Mouse (Mus musculus) hindbrain, embryonic 16.5 days (tissue): ENCODE results near the gene Slc22a18. TPM values are rescaled to one million over a fixed set of nuclear protein-coding genes. Genes with fewer than 3 reads are reported as not detected.

Source experiments
- ATAC-seq: fragments of 200-750 bp; cut with Nextera tagmentation; 2 replicates; pipeline ENCODE4 v1.8.0; 2017; ENCODE audit warnings: moderate TSS enrichment, moderate library complexity
- H3K27ac ChIP-seq: fragments of 300-500 bp; sonication (generic); 2 replicates; pipeline ENCODE4 v1.5.1; 2014; ENCODE audit warnings: low read depth, mild to moderate bottlenecking, control low read depth, low read length, moderate library complexity
- H3K27me3 ChIP-seq: fragments of 300-500 bp; sonication (generic); replicated peaks from 2 replicates; pipeline ENCODE4 v1.6.1; 2014; ENCODE audit warnings: low read length; ENCODE audit not compliant: control insufficient read depth, insufficient read depth
- H3K36me3 ChIP-seq: fragments of 300-500 bp; sonication (generic); 2 replicates; pipeline ENCODE4 v1.6.1; 2014; ENCODE audit warnings: mild to moderate bottlenecking, low read length, moderate library complexity, mixed read lengths; ENCODE audit not compliant: control insufficient read depth, insufficient read depth
- H3K4me1 ChIP-seq: fragments of 300-500 bp; sonication (generic); 2 replicates; pipeline ENCODE4 v1.6.1; 2014; ENCODE audit warnings: low read depth, low read length; ENCODE audit not compliant: control insufficient read depth, insufficient read depth
- H3K4me2 ChIP-seq: fragments of 300-500 bp; sonication (generic); 2 replicates; pipeline ENCODE4 v1.6.1; 2014; ENCODE audit warnings: mild to moderate bottlenecking, low read length, control low read depth, moderate library complexity
- H3K4me3 ChIP-seq: fragments of 300-500 bp; sonication (generic); 2 replicates; pipeline ENCODE4 v1.5.1; 2014; ENCODE audit warnings: mild to moderate bottlenecking, low read length, control low read depth, moderate library complexity
- H3K9ac ChIP-seq: fragments of 300-500 bp; sonication (generic); 2 replicates; pipeline ENCODE4 v1.6.1; 2014; ENCODE audit warnings: low read depth, mild to moderate bottlenecking, control low read depth, low read length, moderate library complexity
- H3K9me3 ChIP-seq: fragments of 300-500 bp; sonication (generic); 2 replicates; pipeline ENCODE4 v1.6.1; 2014; ENCODE audit warnings: mild to moderate bottlenecking, low read length, moderate library complexity; ENCODE audit not compliant: control insufficient read depth
- WGBS: fragments of 180-500 bp; shearing (Covaris S2); extraction: QIAGEN DNeasy Blood & Tissue Kit; methylation state at CpG from one replicate; pipeline ENCODE4 v1.1.7; 2014; 5-methylcytosine and 5-hydroxymethylcytosine counted together
- polyA plus RNA-seq: library from polyadenylated mRNA; unstranded; fragments of >200 nt; fragmentation: Nextera tagmentation; extraction: Ambion mirVana; gene quantifications from 2 replicates; pipeline ENCODE4 v1.2.1, GENCODE M21; 2015

Gene Slc22a18
- polyA plus RNA-seq, 1 experiment from 2014 or later = 0.79 TPM

DNA sequence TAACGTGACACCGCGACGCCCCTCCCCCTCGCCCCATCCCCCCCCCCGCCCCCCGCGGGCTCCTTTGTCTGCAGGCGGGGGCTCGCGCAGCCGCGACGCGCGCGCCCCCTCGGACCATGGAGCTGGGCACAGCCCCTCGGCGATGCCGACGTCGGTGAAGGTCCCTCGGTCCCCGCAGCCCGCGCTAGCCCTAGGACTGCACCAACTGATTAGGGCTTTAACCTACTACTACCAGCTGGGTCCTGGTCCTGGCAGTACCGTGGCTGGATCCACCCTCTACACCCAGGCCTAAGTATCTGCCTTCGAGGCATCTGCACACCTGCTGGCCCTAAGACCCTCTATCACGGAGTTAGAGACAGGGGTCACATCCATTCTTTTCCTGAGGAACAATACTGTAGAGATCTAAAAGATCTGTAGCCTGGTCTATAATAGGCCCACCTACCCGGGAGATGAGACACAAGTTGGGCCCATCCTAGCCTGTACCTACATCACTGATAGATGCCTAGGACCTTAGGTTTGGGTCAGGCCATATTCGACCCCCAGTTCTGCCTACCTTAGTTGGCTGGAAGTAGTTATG lies 12.2 kb upstream of the Slc22a18 start:
- Histone ChIP-seq H3K4me3 (peak overlapping the region; percentile 51), H3K9me3 (peaks cover 20% of the 10 kb centered on the region), H3K36me3 (no peaks in the 10 kb centered on the region), H3K27ac (no peak overlapping the region), H3K4me2 (peak overlapping the region; percentile 57), H3K4me1 (no peaks in the 10 kb centered on the region; the same call in 1 of the 2 replicates), H3K27me3 (no peaks in the 10 kb centered on the region), H3K9ac (peak overlapping the region; percentile 12; the same call in 1 of the 2 replicates)
- 43% methylated on average over 22 of the region's 32 CpGs for WGBS
- peak; percentile 46 for ATAC-seq

DNA sequence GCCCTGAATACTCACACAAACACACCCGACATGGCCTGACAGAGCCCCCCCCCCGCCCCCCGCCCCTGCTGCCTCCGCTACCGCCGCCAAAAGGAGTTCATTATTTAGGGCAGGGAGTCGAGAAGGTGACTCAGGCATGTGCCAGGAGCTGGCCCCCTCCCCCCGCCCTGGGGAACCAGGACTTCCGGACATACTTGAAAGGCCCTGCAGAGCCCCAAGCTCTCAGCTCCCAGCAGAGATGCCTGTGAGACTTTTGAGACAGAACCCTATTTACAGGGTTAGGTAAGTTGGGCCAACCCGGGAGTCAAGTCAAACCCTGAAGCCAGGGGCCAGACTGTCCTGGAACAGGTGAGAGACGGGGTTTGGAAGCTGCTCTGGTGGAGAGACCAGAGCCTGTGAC lies 11.6 kb upstream of the Slc22a18 start:
- ATAC-seq = no peak
- Histone ChIP-seq H3K27ac (no peak overlapping the region), H3K9me3 (peaks cover 20% of the 10 kb centered on the region), H3K4me1 (no peaks in the 10 kb centered on the region; the same call in 1 of the 2 replicates), H3K4me3 (no peak overlapping the region), H3K9ac (no peak overlapping the region), H3K27me3 (no peaks in the 10 kb centered on the region), H3K4me2 (no peak overlapping the region), H3K36me3 (no peaks in the 10 kb centered on the region)
- 53% methylated on average over 10 of the region's 11 CpGs for WGBS

DNA sequence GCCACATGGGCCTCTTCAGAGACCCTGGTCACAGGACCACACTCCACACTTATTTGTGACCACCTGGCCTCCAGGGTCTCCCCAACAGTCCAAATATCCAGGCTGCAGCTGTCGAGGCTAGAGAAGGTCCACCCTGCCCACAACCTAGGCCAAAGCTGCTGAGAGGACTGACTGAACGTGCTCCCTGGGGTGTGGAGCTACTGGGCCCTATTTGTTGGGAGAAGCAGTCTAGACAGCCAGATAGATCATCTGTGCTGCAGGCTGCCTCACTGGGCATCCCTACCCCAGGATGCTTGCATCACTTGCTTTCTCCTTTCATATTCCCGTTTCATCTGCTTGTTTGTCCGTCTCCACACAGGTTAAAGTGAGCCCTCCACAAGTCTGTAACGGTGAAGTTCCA lies 11.0 kb upstream of the Slc22a18 start:
- Histone ChIP-seq H3K4me2 (no peak overlapping the region), H3K4me1 (no peaks in the 10 kb centered on the region; the same call in 1 of the 2 replicates), H3K27me3 (no peaks in the 10 kb centered on the region), H3K4me3 (no peak overlapping the region), H3K9ac (no peak overlapping the region), H3K9me3 (peaks cover 20% of the 10 kb centered on the region), H3K36me3 (no peaks in the 10 kb centered on the region), H3K27ac (no peak overlapping the region)
- ATAC-seq = no peak
- 81% methylated on average over 5 of the region's 5 CpGs for WGBS

- Histone ChIP-seq H3K9me3 (peaks cover 20% of the 10 kb centered on the region), H3K27me3 (no peaks in the 10 kb centered on the region), H3K9ac (no peak overlapping the region), H3K4me1 (no peaks in the 10 kb centered on the region; the same call in 1 of the 2 replicates), H3K27ac (no peak overlapping the region), H3K4me2 (peak overlapping the region; percentile 18; the same call in 1 of the 2 replicates), H3K36me3 (no peaks in the 10 kb centered on the region), H3K4me3 (no peak overlapping the region)
- WGBS = 34% methylated on average over 11 of the region's 11 CpGs
- ATAC-seq = peak; percentile 24; the same call in 1 of the 2 replicates
Measured at GRCm38 (mm10) chr7:143463865-143464415, 9.6 kb upstream of the Slc22a18 start.

GRCm38 (mm10) chr7:143464811-143465560 lies 8.6 kb upstream of the Slc22a18 start:
- Histone ChIP-seq H3K4me2 (peak overlapping the region; percentile 61), H3K4me3 (peak overlapping the region; percentile 37), H3K27ac (no peak overlapping the region), H3K9me3 (peaks cover 11% of the 10 kb centered on the region), H3K9ac (peak overlapping the region; percentile 59), H3K4me1 (no peaks in the 10 kb centered on the region; the same call in 1 of the 2 replicates), H3K36me3 (no peaks in the 10 kb centered on the region), H3K27me3 (no peaks in the 10 kb centered on the region)
- 26% methylated on average over 55 of the region's 56 CpGs for WGBS
- no peak for ATAC-seq

- WGBS = 40% methylated on average over 14 of the region's 14 CpGs
- Histone ChIP-seq H3K9me3 (no peaks in the 10 kb centered on the region), H3K27me3 (no peaks in the 10 kb centered on the region), H3K4me3 (no peak overlapping the region), H3K4me2 (no peak overlapping the region), H3K36me3 (no peaks in the 10 kb centered on the region), H3K9ac (no peak overlapping the region), H3K4me1 (no peaks in the 10 kb centered on the region; the same call in 1 of the 2 replicates), H3K27ac (no peak overlapping the region)
- peak; percentile 40; the same call in 1 of the 2 replicates for ATAC-seq
Measured at GRCm38 (mm10) chr7:143466099-143466677, 7.3 kb upstream of the Slc22a18 start.

- 10% methylated on average over 6 of the region's 6 CpGs for WGBS
- Histone ChIP-seq H3K9ac (no peak overlapping the region), H3K4me3 (no peak overlapping the region), H3K4me1 (no peaks in the 10 kb centered on the region; the same call in 1 of the 2 replicates), H3K36me3 (no peaks in the 10 kb centered on the region), H3K9me3 (no peaks in the 10 kb centered on the region), H3K4me2 (no peak overlapping the region), H3K27ac (no peak overlapping the region), H3K27me3 (no peaks in the 10 kb centered on the region)
- ATAC-seq = no peak
Measured at GRCm38 (mm10) chr7:143467714-143468113, 5.8 kb upstream of the Slc22a18 start.

- Histone ChIP-seq H3K27me3 (no peaks in the 10 kb centered on the region), H3K4me1 (no peaks in the 10 kb centered on the region; the same call in 1 of the 2 replicates), H3K27ac (no peak overlapping the region), H3K9ac (no peak overlapping the region), H3K4me3 (no peak overlapping the region), H3K9me3 (no peaks in the 10 kb centered on the region), H3K4me2 (no peak overlapping the region), H3K36me3 (no peaks in the 10 kb centered on the region)
- peak; percentile 59; the same call in 1 of the 2 replicates for ATAC-seq
- WGBS = 18% methylated on average over 8 of the region's 8 CpGs
Measured at GRCm38 (mm10) chr7:143469946-143470345, 3.6 kb upstream of the Slc22a18 start.

GRCm38 (mm10) chr7:143474811-143475210 lies 1.3 kb downstream of the Slc22a18 start:
- Histone ChIP-seq H3K4me3 (no peak overlapping the region), H3K27ac (no peak overlapping the region), H3K27me3 (no peaks in the 10 kb centered on the region), H3K9ac (no peak overlapping the region), H3K36me3 (no peaks in the 10 kb centered on the region), H3K4me2 (no peak overlapping the region), H3K9me3 (no peaks in the 10 kb centered on the region), H3K4me1 (no peaks in the 10 kb centered on the region)
- 33% methylated on average over 8 of the region's 10 CpGs for WGBS
- no peak for ATAC-seq
